Mouse (Mus musculus): ENCODE measurements around the gene Gm16253. TPM values are rescaled to one million over a fixed set of nuclear protein-coding genes. Genes with fewer than 3 reads are reported as not detected.

Gene Gm16253
- polyA plus RNA-seq, 1 experiment = not detected

DNA sequence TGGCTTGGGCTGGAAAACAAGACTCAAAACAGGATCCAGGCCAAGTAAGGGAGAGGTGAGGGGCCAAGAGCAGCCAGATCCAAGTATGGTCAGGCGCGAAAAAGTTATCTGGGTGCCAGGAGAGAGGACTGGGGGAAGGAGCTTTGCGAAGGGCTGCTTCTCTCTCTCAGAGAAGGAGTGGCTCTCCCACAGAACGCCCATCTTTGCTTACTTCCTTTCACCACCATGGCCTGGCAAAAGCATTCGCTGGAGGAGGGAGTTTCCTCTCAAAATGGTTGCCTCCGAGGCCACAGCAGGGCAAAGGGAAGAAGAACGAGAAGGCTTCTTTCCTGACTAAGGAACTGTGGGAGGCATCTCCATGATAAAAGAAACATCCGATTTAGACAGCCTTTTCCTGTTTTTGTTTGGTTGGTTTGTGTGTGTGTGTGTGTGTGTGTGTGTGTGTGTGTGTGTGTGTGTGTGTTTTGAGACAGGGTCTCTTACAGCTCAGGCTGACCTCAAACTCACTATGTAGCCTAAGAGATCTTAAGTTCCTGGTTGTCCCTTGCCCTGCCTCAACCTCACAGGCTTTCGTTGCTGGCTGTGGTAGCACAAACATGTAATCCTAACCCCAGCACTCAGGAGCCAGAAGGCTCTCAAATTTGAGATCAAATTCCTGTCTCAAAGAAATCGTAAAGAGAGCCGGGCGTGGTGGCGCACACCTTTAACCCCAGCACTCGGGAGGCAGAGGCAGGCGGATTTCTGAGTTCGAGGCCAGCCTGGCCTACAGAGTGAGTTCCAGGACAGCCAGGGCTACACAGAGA lies 4.7 kb upstream of the Gm16253 start:
- H3K4me1 ChIP-seq (ENCODE audit: control insufficient read depth, insufficient read depth, insufficient read length, low read length) = peaks cover 30% of the 10 kb centered on the region
- no peak overlapping the region for H3K4me3 ChIP-seq (ENCODE audit: low read depth, low read length)
- TF ChIP-seq CTCF (IDR thresholded peaks at IDR 0.05; ENCODE audit: extremely low read depth, insufficient read length, insufficient replicate concordance, low read depth, low read length) (no peak), POLR2A (IDR thresholded peaks at IDR 0.05; ENCODE audit: low read depth, low read length) (no peak)
- 47% methylated on average over 16 of the region's 16 CpGs for WGBS
- H3K27me3 ChIP-seq (ENCODE audit: control insufficient read depth, insufficient read depth, low read length) = no peaks in the 10 kb centered on the region
- H3K27ac ChIP-seq (ENCODE audit: insufficient read depth, low read depth, low read length) = peak overlapping the region; percentile 48
- no peaks in the 10 kb centered on the region for H3K36me3 ChIP-seq (ENCODE audit: control insufficient read depth, insufficient read depth, low read length)

DNA sequence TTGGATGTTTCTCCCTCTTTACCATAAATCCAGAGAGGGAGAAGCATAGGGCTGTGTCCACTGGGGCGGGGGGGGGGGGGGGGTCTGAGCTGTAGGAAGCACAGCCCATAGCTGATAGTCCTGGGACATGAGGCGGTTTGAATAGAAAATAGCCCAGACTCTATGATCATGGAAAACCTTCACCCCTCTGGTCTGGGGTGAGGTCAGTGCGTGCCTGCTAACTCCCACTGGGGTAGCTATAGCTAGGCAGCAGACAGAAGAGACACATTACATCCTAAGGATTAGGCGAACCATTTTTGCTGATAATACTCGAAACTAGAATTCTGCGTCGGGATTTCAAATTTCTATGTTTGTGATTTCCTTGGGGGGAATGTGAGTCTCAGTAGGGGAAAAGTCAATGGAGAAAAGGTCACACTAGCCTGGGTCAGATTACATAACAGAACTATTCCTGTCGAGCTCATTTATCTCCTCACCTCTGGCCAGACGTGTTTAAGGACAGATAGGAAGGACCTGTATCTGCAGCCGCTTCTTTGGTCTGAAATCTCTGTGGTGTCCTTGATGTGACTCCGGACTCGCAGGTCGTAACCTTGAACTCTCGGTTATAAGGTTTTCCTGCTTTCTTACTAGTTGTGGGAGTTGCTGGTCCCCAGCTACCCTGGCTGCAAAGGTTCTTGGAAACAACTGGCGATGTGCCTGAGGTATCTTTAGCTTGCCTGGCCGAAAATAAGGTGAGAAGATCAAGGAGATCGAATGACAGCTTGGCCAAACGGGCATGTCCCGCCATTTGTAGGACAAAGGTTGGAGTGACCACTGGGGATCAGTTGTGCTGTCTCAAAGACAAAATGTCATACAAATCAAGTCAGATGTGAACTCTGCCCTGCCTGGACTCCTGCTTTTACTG lies 2.9 kb upstream of the Gm16253 start:
- WGBS = 72% methylated on average over 19 of the region's 19 CpGs
- H3K27ac ChIP-seq (ENCODE audit: insufficient read depth, low read depth, low read length) = peak overlapping the region; percentile 91
- peaks cover 31% of the 10 kb centered on the region for H3K4me1 ChIP-seq (ENCODE audit: control insufficient read depth, insufficient read depth, insufficient read length, low read length)
- no peaks in the 10 kb centered on the region for H3K27me3 ChIP-seq (ENCODE audit: control insufficient read depth, insufficient read depth, low read length)
- no peaks in the 10 kb centered on the region for H3K36me3 ChIP-seq (ENCODE audit: control insufficient read depth, insufficient read depth, low read length)
- no peak overlapping the region for H3K4me3 ChIP-seq (ENCODE audit: low read depth, low read length)
- TF ChIP-seq CTCF (IDR thresholded peaks at IDR 0.05; ENCODE audit: extremely low read depth, insufficient read length, insufficient replicate concordance, low read depth, low read length) = no peak
- no peak for TF ChIP-seq POLR2A (IDR thresholded peaks at IDR 0.05; ENCODE audit: low read depth, low read length)

DNA sequence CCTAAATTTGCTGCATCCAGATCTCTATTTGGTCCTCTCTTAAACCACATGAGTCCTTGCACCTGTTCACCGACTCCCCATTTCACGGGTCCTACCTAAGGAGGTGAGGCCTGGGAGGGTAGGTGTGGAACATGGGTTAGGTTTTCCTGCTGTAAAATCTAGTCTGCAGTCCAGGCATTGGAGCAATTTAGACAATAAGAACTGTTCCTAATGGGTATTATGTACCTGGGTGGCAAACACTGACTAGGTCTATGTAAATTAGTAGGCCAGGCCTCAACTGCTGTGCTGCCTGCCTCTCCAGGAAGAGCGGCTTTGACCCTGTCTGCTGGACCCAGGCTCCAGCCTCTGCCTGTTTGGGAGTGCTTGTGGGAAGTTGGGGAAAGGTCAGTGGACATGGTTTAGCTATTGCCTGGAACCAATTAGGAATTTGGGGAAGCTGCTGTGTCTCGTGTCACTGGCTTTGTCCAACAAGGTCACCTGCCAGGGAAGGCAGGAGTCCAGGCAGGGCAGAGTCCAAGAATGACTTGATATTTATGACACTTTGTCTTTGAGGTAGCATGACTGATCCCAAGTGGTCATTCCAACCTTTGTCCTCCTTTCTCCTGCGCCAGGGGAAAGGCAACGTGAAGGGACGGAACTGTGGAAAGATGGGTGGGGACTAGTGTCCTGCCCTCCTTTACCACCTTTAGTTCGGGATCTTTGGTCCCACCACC lies 1.4 kb upstream of the Gm16253 start:
- H3K4me3 ChIP-seq (ENCODE audit: low read depth, low read length) = peak overlapping the region; percentile 51
- no peaks in the 10 kb centered on the region for H3K36me3 ChIP-seq (ENCODE audit: control insufficient read depth, insufficient read depth, low read length)
- 23% methylated on average over 8 of the region's 8 CpGs for WGBS
- peak overlapping the region; percentile 100 for H3K27ac ChIP-seq (ENCODE audit: insufficient read depth, low read depth, low read length)
- no peaks in the 10 kb centered on the region for H3K27me3 ChIP-seq (ENCODE audit: control insufficient read depth, insufficient read depth, low read length)
- peaks cover 33% of the 10 kb centered on the region for H3K4me1 ChIP-seq (ENCODE audit: control insufficient read depth, insufficient read depth, insufficient read length, low read length)
- no peak for TF ChIP-seq POLR2A (IDR thresholded peaks at IDR 0.05; ENCODE audit: low read depth, low read length)
- no peak for TF ChIP-seq CTCF (IDR thresholded peaks at IDR 0.05; ENCODE audit: extremely low read depth, insufficient read length, insufficient replicate concordance, low read depth, low read length)

DNA sequence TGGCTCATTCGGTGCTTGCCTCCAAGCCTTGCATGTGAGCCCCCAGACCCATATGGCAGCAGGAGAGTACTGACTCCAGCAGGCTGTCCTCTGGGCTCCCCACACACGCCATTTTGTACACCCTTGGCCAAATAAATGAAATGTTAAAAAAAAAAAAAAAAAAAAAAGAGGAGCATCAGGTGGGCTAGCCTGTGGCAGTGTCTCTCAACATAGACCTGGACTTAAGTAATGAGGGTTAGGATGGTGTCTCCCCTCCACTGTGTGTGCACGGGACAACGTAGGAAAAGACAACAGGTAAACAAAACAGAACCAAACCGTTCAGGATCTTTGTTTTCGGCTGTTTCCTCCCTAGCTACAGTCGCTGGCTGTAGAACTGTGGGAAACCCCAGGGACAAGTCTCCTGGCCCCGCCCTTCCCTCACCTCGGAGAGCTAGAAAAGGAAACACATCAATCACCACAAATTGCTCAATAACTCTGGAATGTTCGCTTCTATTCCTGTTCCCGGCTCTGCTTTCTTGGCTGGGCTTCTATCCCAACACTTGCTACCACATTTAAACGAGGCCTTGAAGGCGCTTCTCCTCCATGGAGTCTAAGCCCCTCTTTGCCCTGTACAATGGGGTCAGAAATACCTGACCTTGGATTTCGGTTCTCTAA lies 652 bp upstream of the Gm16253 start:
- Histone ChIP-seq H3K27me3 (ENCODE audit: control insufficient read depth, insufficient read depth, low read length) (no peaks in the 10 kb centered on the region), H3K27ac (ENCODE audit: insufficient read depth, low read depth, low read length) (peak overlapping the region; percentile 100), H3K4me3 (ENCODE audit: low read depth, low read length) (peak overlapping the region; percentile 51), H3K4me1 (ENCODE audit: control insufficient read depth, insufficient read depth, insufficient read length, low read length) (peaks cover 33% of the 10 kb centered on the region), H3K36me3 (ENCODE audit: control insufficient read depth, insufficient read depth, low read length) (no peaks in the 10 kb centered on the region)
- TF ChIP-seq CTCF (IDR thresholded peaks at IDR 0.05; ENCODE audit: extremely low read depth, insufficient read length, insufficient replicate concordance, low read depth, low read length) (no peak), POLR2A (IDR thresholded peaks at IDR 0.05; ENCODE audit: low read depth, low read length) (no peak; the same call in 1 of the 2 replicates)
- 5% methylated on average over 14 of the region's 14 CpGs for WGBS

DNA sequence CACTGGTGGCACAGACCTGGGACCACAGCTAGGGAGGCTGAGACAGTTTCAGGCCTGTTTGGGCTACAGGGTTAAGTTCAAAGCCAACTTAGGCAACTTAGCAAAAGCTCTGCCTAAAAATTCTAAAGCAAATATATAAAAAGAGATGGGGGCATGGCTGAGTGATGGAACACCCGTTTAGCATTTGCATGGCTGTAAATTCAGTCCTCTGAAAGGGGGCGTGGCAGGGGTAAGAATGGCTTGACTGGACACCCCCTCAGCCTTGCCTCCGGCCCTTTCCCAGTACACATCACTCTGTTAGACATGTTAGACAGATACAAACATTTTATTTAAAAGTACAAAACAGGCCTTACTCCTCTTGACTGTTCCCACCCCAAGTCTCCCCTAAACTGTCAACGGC lies 782 bp downstream of the Gm16253 start:
- H3K27ac ChIP-seq (ENCODE audit: insufficient read depth, low read depth, low read length) = peak overlapping the region; percentile 100
- H3K27me3 ChIP-seq (ENCODE audit: control insufficient read depth, insufficient read depth, low read length) = no peaks in the 10 kb centered on the region
- TF ChIP-seq CTCF (IDR thresholded peaks at IDR 0.05; ENCODE audit: extremely low read depth, insufficient read length, insufficient replicate concordance, low read depth, low read length) = no peak
- TF ChIP-seq POLR2A (IDR thresholded peaks at IDR 0.05; ENCODE audit: low read depth, low read length) = no peak
- peak overlapping the region; percentile 1; the same call in 1 of the 2 replicates for H3K4me3 ChIP-seq (ENCODE audit: low read depth, low read length)
- peaks cover 21% of the 10 kb centered on the region for H3K4me1 ChIP-seq (ENCODE audit: control insufficient read depth, insufficient read depth, insufficient read length, low read length)
- H3K36me3 ChIP-seq (ENCODE audit: control insufficient read depth, insufficient read depth, low read length) = no peaks in the 10 kb centered on the region
- 56% methylated on average over 4 of the region's 4 CpGs for WGBS

DNA sequence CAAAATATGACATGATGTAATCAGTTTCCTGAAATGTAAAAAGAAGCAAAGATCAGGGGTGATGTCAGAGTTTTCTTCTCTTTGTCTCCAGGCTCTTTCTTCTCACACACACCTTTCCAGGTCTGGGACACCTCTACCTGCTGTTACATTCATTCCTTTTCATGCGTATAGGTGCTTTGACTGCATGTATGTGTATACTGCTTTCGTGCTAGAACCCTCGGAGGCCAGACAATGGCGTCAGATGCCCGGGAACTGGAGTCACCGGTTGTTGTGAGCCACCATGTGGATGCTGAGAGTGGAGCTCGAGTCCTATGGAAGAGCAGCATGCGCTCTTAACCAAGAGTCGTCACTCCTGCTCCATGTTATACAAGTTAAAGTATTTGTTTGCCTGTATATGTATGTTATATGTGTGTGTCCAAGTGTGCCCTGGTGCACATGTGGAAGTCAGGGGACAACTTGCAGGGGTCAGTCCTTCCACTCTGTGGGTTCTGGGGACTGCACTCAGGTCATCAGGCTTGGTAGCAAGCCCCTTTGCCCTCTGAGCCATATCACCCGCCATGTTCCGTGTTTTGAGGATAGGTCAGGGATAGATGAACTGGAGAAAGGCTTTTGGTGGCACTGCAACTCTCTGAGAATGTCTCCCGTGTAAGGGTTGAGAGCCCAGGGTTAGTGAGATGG lies 1.9 kb downstream of the Gm16253 start:
- H3K4me3 ChIP-seq (ENCODE audit: low read depth, low read length) = no peak overlapping the region
- H3K4me1 ChIP-seq (ENCODE audit: control insufficient read depth, insufficient read depth, insufficient read length, low read length) = peaks cover 19% of the 10 kb centered on the region
- no peaks in the 10 kb centered on the region for H3K27me3 ChIP-seq (ENCODE audit: control insufficient read depth, insufficient read depth, low read length)
- H3K27ac ChIP-seq (ENCODE audit: insufficient read depth, low read depth, low read length) = peak overlapping the region; percentile 1; the same call in 1 of the 2 replicates
- H3K36me3 ChIP-seq (ENCODE audit: control insufficient read depth, insufficient read depth, low read length) = no peaks in the 10 kb centered on the region
- 76% methylated on average over 12 of the region's 12 CpGs for WGBS
- TF ChIP-seq POLR2A (IDR thresholded peaks at IDR 0.05; ENCODE audit: low read depth, low read length) (no peak), CTCF (IDR thresholded peaks at IDR 0.05; ENCODE audit: extremely low read depth, insufficient read length, insufficient replicate concordance, low read depth, low read length) (no peak)
